Mouse (Mus musculus): Measurements from ENCODE around the gene Cadm1. TPM values are rescaled to one million over a fixed set of nuclear protein-coding genes. Genes with fewer than 3 reads are reported as not detected.

Cadm1 gene
- polyA plus RNA-seq, 1 experiment: 1.8 TPM

DNA sequence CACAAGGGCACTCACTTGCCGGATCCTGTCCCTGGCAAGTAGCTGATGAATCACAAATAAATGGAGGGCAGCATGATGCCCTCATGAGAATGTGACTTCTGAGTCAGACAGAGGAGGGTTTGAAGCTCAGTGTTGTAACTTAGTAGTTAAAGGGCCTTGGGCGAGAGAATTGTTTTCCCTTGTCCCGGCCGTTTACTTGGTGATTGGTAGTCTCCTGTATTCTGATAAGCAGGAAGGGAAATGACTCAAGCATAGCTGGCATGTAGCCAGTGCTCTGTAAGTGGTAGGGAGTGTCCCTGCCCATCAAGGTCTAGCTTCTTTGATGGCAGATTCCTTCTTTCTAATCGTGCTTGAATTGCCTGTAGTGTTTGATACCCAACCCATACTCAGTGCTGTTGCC lies 59.9 kb downstream of the Cadm1 start:
- WGBS: 18% methylated on average over 5 of the region's 5 CpGs
- DNase-seq (ENCODE audit: low read depth, low spot score): peak; percentile 57

DNA sequence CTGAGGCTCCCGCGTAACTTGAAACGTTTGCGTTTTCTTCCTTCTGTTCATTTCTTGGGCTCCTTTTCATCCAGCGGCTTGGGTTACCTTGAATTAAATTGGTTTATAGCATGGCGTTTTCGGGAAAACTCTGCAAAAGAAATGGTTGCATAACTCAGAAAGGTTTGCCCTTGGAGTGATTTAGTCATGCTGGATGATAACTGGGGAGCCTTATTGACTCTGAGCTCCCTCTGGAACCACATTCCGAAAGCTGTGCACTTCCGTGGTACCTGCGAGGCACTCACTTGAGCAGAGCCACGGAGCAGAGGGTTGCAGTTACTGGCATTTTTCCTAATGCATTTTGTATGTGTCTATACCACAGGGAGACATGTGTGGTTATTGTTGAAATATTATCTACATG lies 71.6 kb downstream of the Cadm1 start:
- no peak for DNase-seq (ENCODE audit: low read depth, low spot score)
- 55% methylated on average over 11 of the region's 11 CpGs for WGBS

- DNase-seq (ENCODE audit: low read depth, low spot score): no peak
- WGBS: 82% methylated on average over 4 of the region's 4 CpGs
Measured at GRCm38 (mm10) chr9:47603971-47604370, 74.0 kb downstream of the Cadm1 start.

DNA sequence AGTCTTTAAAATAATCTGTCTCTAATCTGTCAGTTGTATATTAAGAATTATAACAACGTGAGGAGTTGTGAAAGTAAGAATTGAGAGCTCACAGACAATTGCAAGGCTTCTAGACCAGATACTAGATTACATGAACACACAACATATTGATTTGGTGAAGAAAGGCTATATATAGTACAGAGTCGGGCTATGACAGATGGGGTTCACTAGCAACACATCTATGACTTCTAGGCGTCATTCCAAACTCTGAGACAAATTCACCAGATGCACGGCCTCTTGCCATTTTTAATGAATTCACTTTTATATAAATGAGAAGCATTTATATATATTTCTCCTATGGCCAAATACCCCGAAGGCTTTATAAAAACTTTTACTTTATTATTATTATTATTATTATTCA lies 75.7 kb downstream of the Cadm1 start:
- 81% methylated on average over 5 of the region's 5 CpGs for WGBS
- no peak for DNase-seq (ENCODE audit: low read depth, low spot score)

DNA sequence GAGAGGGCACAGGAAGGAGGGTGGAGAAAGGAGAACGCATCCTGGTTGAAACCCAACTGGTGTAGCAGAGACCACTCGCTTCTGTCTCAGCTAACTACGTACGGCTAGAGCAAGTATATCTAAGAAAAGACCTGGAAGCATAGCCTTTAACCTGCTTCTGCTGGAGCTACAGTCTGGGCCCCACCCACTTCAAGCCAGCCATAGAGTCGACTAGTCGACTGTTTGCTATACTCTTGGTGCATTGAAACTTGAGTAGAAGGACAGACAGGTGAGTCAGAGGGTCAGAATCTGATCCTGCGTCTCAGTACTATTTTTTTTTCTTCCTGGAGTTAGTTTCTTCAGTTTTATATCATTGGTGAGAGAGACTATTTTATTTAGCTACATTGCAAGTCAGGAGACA lies 78.5 kb downstream of the Cadm1 start:
- WGBS: 43% methylated on average over 7 of the region's 7 CpGs

GRCm38 (mm10) chr9:47608921-47609320 lies 78.9 kb downstream of the Cadm1 start:
- 60% methylated on average over 6 of the region's 6 CpGs for WGBS
- no peak for DNase-seq (ENCODE audit: low read depth, low spot score)

More for the DNA sequence above, 78.5 kb downstream of the Cadm1 start:
- DNase-seq (ENCODE audit: low read depth, low spot score): no peak

DNA sequence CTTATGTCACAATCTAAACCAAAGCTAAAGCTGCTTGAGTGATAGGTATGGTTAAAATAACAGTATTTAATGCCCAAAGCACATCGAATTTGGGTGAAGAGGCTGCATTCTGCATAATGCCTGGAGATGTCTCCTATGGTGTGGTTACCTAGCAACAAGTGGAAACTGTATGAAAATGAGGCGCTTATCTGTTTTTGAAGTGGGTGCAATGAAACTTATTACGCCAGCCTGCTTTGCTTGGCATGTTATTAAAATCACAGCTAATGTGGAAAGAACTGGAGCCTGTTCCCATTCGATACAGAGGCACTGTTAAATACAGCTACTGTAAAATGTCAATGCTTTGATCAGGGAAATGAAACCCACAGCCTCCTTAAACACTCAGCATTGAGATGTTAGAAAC lies 79.5 kb downstream of the Cadm1 start:
- no peak for DNase-seq (ENCODE audit: low read depth, low spot score)
- WGBS: 81% methylated on average over 4 of the region's 4 CpGs

DNA sequence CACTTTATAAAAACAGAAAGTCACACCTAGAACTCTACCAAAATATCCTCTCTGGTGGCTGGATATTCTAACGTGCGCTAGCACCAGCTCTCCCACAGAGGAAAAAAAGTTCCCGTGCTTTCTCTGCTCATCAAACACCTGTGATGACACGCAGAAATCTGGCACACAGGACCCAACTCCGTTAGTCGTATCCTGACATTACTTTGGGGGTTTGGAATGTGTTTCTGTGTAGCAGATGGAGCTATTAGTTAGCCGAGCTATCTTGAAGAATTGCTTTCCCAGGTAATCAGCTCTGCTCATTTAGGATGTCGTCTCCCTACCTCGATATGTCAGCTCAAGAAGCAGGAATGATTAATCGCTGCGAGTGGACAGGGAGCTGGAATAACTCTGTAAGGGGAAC lies 80.3 kb downstream of the Cadm1 start:
- no peak for DNase-seq (ENCODE audit: low read depth, low spot score)
- WGBS: 85% methylated on average over 11 of the region's 11 CpGs

DNA sequence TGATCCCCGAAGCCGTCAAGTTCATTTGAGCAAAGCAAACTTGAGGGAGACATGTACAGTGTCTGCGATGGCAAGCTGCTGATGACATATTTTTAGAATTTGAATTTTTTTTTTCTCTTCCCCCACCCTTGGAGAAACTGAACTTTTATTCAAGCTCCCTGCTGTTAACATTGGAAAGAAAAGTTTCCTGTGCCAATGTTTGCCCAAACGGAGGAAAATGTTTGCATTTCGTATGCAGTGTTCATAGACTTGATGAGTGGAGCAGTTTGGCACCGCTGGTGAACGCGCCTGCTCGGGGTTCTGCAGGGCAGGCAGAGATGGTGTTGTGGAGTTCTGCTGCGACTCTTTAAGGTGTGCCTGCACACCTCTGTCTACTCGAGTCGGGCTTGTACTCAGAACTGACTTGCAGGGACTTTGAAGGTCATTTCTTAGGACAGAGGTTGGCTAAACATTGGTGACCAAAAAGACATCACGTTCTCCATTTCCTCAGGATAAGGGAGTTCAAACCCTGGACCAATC lies 83.0 kb downstream of the Cadm1 start:
- DNase-seq (ENCODE audit: low read depth, low spot score): no peak

DNA sequence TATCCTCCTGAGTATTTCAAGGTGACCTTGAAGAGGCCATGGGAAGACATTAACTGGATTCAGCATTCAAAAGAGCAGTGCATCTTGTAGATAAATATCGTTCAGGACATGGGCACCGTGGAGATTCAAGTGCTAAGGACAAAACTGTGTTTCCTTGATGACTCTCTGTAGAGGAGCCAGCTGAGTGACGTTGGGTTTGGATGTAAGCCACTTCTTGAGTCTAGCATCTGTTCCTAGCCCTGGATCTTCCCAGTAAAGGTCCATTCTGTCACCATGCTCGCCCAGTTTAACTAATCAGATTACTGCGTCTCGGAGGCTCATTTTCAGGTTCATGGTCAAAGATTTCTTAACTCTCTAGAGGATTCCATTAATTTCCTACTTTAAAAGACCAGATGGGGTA lies 85.1 kb downstream of the Cadm1 start:
- DNase-seq (ENCODE audit: low read depth, low spot score): no peak
- WGBS: 64% methylated on average over 6 of the region's 6 CpGs

More for the DNA sequence above, 83.0 kb downstream of the Cadm1 start:
- WGBS: 56% methylated on average over 13 of the region's 13 CpGs

DNA sequence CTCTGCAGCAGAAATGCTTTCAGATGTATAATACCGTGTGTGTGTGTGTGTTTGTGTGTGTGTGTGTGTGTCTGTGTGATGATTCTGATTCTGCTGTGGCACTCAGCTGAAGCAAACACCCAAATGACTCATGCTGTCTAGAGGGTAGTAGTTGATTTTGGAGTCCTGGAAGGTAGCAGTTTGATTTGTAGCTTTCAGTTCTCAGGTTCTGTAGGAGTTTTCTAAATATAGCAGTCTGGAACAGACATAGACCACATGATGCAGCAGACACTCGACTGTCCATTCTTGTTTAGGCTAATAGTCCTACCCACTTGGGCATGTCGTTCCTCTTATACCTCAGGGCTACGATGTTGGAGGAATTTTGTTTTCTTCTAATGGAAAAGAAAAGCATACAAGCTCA lies 86.4 kb downstream of the Cadm1 start:
- no peak for DNase-seq (ENCODE audit: low read depth, low spot score)
- 39% methylated on average over 4 of the region's 4 CpGs for WGBS

GRCm38 (mm10) chr9:47619501-47620029 lies 89.6 kb downstream of the Cadm1 start:
- 92% methylated on average over 8 of the region's 8 CpGs for WGBS
- DNase-seq (ENCODE audit: low read depth, low spot score): no peak

DNA sequence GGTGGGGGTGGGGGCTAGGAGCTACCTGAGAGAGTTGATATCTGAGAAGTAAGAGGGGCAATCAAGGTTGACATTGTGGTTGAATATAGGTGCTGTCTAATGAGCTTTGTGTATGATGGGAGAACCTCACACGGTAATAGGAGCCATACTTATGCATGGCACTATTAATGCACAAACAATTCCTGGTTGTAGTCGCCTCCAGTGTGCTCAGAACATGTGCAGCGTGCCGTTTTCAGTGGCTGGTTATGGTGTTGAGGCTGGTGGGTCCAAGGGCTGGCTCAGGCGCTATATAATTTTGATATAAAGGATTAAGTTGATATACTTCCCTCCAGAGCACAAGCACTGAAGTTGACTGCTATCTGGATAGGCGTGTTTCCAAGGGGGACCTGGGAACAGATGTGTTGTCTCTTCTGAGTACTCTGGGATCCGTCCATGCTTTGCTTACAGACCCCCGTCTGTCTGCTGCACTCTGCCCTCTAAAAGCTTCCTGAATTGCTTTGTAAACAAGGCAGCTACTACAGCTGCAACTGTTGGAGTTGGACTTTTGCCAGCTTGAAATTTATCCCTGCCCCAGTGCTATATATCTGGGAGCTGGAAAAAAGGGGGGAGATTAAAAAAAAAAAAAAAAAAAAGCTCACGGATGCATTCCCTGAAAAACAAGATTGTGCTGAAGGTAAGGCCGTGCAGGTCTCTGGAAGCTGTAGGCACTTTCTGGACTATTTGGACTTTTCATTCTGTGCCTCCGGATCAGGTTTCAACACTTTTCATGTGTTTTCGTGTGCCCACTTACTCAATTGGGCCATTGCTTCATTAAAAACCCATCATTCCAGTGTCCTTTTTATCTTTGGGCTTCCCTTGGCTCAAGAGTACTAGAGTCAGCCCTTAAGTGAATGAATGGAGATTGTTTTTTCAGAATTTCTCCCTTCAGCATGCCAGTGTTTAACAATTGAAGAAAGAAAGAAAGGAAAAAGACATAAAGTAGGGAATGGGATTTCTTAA lies 93.8 kb downstream of the Cadm1 start:
- WGBS: 21% methylated on average over 12 of the region's 12 CpGs
- no peak for DNase-seq (ENCODE audit: low read depth, low spot score)

- no peak for DNase-seq (ENCODE audit: low read depth, low spot score)
- 65% methylated on average over 17 of the region's 17 CpGs for WGBS
Measured at GRCm38 (mm10) chr9:47624565-47625520, 94.9 kb downstream of the Cadm1 start.

GRCm38 (mm10) chr9:47625621-47626210 lies 95.7 kb downstream of the Cadm1 start:
- no peak for DNase-seq (ENCODE audit: low read depth, low spot score)
- 73% methylated on average over 7 of the region's 7 CpGs for WGBS

GRCm38 (mm10) chr9:47627966-47628365 lies 98.0 kb downstream of the Cadm1 start:
- no peak for DNase-seq (ENCODE audit: low read depth, low spot score)
- 52% methylated on average over 2 of the region's 2 CpGs for WGBS

DNA sequence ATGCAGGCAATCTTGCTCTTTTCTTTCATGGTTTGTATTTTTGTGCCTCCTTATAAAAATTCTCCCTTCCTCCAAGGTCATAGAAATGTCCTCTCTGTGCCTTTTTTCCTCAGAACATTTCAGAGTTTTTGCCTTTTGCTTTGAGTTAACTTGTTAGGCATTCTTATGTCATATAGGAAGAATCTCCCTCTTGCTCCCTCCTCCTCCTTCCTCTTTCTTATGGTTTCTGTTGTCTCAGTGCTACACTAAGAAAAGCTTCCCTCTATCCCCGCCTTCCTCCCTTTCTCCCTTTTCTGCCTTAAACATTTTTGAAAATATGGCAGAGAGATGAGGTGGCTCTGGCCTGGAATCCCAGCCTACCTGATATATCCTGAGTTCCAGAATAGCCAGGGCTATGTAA lies 98.6 kb downstream of the Cadm1 start:
- WGBS: 91% methylated on average over 1 of the region's 1 CpGs
- no peak for DNase-seq (ENCODE audit: low read depth, low spot score)

- WGBS: 21% methylated on average over 3 of the region's 3 CpGs
- DNase-seq (ENCODE audit: low read depth, low spot score): no peak
Measured at GRCm38 (mm10) chr9:47634695-47635094, 104.7 kb downstream of the Cadm1 start.

GRCm38 (mm10) chr9:47642663-47643062 lies 112.7 kb downstream of the Cadm1 start:
- no peak for DNase-seq (ENCODE audit: low read depth, low spot score)
- 51% methylated on average over 4 of the region's 4 CpGs for WGBS
